Mouse (Mus musculus) neural tube, embryonic 15.5 days (tissue): ENCODE measurements around the gene Bhlhe40. TPM values are rescaled to one million over a fixed set of nuclear protein-coding genes. Genes with fewer than 3 reads are reported as not detected.

Experiments used
- ATAC-seq: fragments of 200-750 bp; cut with Nextera tagmentation; 2 replicates; pipeline ENCODE4 v1.8.0; 2017; ENCODE audit warnings: mild to moderate bottlenecking, moderate TSS enrichment, moderate library complexity; ENCODE audit not compliant: low FRiP score
- H3K27ac ChIP-seq: fragments of 300-500 bp; sonication (generic); replicated peaks from 2 replicates; pipeline ENCODE4 v1.5.1; 2015; ENCODE audit warnings: mild to moderate bottlenecking, inconsistent platforms
- H3K27me3 ChIP-seq: fragments of 300-500 bp; sonication (generic); replicated peaks from 2 replicates; pipeline ENCODE4 v1.6.1; 2015; ENCODE audit warnings: inconsistent platforms
- H3K36me3 ChIP-seq: fragments of 300-500 bp; sonication (generic); 2 replicates; pipeline ENCODE4 v1.6.1; 2015; ENCODE audit warnings: inconsistent platforms
- H3K4me1 ChIP-seq: fragments of 300-500 bp; sonication (generic); 2 replicates; pipeline ENCODE4 v1.6.1; 2015; ENCODE audit warnings: inconsistent platforms
- H3K4me2 ChIP-seq: fragments of 300-500 bp; sonication (generic); 2 replicates; pipeline ENCODE4 v1.6.1; 2015; ENCODE audit warnings: inconsistent platforms, mild to moderate bottlenecking, moderate library complexity
- H3K4me3 ChIP-seq: fragments of 300-500 bp; sonication (generic); replicated peaks from 2 replicates; pipeline ENCODE4 v1.5.1; 2015; ENCODE audit warnings: mild to moderate bottlenecking, inconsistent platforms
- H3K9ac ChIP-seq: fragments of 300-500 bp; sonication (generic); replicated peaks from 2 replicates; pipeline ENCODE4 v1.6.1; 2015; ENCODE audit warnings: mild to moderate bottlenecking, inconsistent platforms
- H3K9me3 ChIP-seq: fragments of 300-500 bp; sonication (generic); replicated peaks from 2 replicates; pipeline ENCODE4 v1.6.1; 2016; ENCODE audit warnings: inconsistent platforms
- WGBS: fragments of 180-500 bp; shearing (Covaris S2); methylation state at CpG from one replicate; pipeline ENCODE4 v1.1.7; 2015; ENCODE audit warnings: mixed read lengths; 5-methylcytosine and 5-hydroxymethylcytosine counted together
- polyA plus RNA-seq: library from polyadenylated mRNA; unstranded; fragments of >200 nt; fragmentation: Nextera tagmentation; extraction: Ambion mirVana; gene quantifications from 2 replicates; pipeline ENCODE4 v1.2.1, GENCODE M21; 2015

Bhlhe40 gene
- polyA plus RNA-seq, 1 experiment from 2014 or later: 5.3 TPM

DNA sequence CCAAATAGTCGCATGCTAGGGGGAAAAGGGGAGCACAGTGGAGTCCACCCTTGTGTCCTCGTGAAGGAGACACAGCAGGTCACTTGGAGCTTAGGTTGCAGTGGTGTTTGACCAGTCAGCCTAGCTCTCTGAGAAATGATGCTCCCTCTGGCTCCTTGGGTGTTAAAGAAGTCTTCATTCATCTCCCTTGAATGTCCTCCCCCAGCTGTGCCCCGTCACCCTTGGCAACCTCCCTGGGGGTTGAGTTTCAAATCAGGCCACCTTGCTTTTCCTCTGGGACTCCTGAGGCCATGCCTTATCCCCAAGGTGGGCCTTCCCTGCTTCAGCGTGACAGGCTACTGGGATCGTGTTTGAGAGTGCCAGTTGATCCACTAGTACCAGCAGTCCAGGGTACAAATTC lies 17.8 kb downstream of the Bhlhe40 start:
- Histone ChIP-seq H3K9ac (no peak overlapping the region), H3K27me3 (no peaks in the 10 kb centered on the region), H3K4me2 (no peak overlapping the region), H3K27ac (no peak overlapping the region), H3K36me3 (no peaks in the 10 kb centered on the region), H3K9me3 (no peaks in the 10 kb centered on the region), H3K4me3 (no peak overlapping the region), H3K4me1 (no peaks in the 10 kb centered on the region)
- no peak for ATAC-seq
- 81% methylated on average over 5 of the region's 5 CpGs for WGBS

DNA sequence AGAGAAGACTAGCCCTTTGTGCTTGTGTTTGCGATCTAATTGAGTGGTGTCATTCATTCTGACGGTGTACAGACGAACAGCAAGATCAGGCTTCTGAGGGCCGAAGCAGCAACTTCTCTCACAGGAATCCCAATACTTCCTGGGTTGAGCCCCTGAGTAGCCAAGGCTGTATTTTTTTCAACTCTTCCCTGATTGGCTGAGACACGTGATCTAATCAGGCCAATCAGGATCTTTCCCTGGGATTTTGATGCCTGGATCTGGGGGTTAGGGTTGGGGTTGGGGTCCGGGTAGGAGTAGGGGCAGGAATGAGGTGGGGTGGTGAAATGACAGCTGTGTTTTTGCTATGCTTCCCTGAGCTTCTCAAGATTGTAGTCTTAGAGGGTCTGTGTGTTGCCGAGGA lies 20.1 kb downstream of the Bhlhe40 start:
- Histone ChIP-seq H3K4me3 (no peak overlapping the region), H3K27me3 (no peaks in the 10 kb centered on the region), H3K4me2 (no peak overlapping the region), H3K4me1 (no peaks in the 10 kb centered on the region), H3K9me3 (no peaks in the 10 kb centered on the region), H3K9ac (no peak overlapping the region), H3K27ac (no peak overlapping the region), H3K36me3 (no peaks in the 10 kb centered on the region)
- 88% methylated on average over 7 of the region's 7 CpGs for WGBS
- ATAC-seq: no peak

DNA sequence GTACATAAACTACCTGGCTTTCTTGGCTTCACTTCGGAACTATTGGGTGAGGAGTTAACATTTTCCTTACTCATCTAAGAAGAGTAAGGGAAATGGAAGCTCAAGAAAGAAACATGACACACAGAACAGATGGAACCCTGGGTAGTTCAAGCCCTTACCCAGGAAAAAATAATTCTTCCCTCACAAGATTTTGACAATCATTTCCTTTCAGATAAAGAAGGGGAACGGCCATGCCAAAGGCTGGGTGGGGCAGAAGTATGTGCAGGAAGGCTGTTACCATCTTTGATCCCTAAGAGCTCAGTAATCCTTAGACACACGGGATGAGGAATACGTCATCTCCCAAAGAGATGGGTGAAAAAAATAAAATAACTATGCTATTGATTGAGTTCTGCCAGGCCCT lies 20.7 kb downstream of the Bhlhe40 start:
- Histone ChIP-seq H3K9ac (no peak overlapping the region), H3K4me3 (no peak overlapping the region), H3K4me1 (no peaks in the 10 kb centered on the region), H3K27me3 (no peaks in the 10 kb centered on the region), H3K9me3 (no peaks in the 10 kb centered on the region), H3K4me2 (no peak overlapping the region), H3K36me3 (no peaks in the 10 kb centered on the region), H3K27ac (no peak overlapping the region)
- ATAC-seq: no peak
- WGBS: 92% methylated on average over 4 of the region's 4 CpGs

DNA sequence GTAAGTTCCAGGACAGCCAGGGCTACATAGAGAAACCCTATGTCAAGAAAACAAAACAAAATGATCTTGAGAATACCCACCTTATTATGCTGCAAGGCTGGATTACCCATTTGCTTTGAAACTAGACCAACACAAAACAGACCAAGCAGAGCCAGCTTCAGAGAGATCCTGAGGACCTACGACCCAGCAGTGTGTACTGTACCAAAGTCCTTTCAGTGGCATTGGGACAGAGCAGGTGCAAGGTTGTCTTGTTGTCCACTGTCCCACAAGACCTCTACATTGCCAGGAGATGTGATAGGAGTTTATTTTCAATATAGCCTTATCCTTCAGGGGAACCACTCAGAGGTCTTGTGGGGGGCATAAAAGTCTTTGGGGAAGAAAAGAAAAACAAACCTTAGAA lies 22.7 kb downstream of the Bhlhe40 start:
- Histone ChIP-seq H3K36me3 (no peaks in the 10 kb centered on the region), H3K4me2 (no peak overlapping the region), H3K4me1 (no peaks in the 10 kb centered on the region), H3K27me3 (no peaks in the 10 kb centered on the region), H3K27ac (no peak overlapping the region), H3K9me3 (no peaks in the 10 kb centered on the region), H3K9ac (no peak overlapping the region), H3K4me3 (no peak overlapping the region)
- no peak for ATAC-seq
- WGBS: 97% methylated on average over 1 of the region's 1 CpGs

DNA sequence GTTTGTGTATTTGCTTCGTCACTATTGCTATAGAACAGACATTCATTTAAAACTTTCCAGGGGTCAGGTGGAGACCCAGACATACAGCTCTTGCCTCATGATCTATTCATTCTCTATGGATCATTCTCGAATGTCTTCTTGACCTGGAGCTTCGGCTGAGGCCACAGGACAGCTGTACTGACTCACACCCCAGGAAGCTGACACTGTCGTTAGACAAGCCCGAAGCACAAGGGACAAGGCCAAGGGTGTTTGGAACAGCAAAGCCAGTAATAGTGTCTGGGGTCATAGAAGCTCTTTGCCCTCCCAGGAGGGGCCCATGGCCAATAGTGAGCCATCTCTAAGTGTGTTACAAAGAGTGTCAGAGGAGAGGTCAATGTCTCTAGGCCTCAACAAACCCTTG lies 24.0 kb downstream of the Bhlhe40 start:
- ATAC-seq: no peak

DNA sequence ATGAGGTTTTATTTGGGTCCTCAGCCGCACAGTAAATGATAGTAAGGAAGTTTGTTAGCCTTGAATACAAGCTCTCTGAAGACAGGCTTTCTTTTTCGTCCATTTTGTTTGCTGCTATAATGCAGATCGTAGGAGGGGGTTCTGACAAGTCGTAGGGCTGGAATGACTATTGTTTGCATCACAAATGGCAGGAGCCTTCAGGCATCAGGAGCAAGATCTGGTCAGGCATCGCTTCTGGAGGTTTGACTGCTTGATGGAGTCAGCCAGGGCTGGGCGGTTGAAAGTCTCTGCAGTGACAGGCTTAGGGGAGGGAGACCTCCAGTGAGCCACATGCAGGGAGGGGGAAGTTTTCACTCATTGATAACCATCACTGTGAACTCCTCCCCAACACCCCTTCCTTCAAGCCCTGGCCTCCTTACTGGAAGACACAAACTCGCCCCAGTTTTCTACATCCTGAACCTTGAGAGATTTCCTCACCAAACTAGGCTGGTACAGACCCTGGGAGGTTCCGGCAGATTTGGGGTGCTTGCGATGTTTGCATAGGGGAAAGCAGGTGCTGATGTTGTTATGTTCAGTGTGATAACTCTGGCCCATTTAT lies 25.4 kb downstream of the Bhlhe40 start:
- H3K9me3 ChIP-seq: no peaks in the 10 kb centered on the region
- H3K27ac ChIP-seq: no peak overlapping the region
- no peak overlapping the region for H3K4me2 ChIP-seq
- no peak overlapping the region for H3K4me3 ChIP-seq
- no peaks in the 10 kb centered on the region for H3K27me3 ChIP-seq
- H3K36me3 ChIP-seq: no peaks in the 10 kb centered on the region
- no peak for ATAC-seq
- H3K9ac ChIP-seq: no peak overlapping the region
- WGBS: 60% methylated on average over 9 of the region's 9 CpGs
- H3K4me1 ChIP-seq: no peaks in the 10 kb centered on the region

More for the DNA sequence above, 24.0 kb downstream of the Bhlhe40 start:
- H3K27ac ChIP-seq: no peak overlapping the region
- 82% methylated on average over 5 of the region's 5 CpGs for WGBS
- no peak overlapping the region for H3K4me2 ChIP-seq
- H3K27me3 ChIP-seq: no peaks in the 10 kb centered on the region
- H3K9ac ChIP-seq: no peak overlapping the region
- no peaks in the 10 kb centered on the region for H3K9me3 ChIP-seq
- H3K36me3 ChIP-seq: no peaks in the 10 kb centered on the region
- H3K4me1 ChIP-seq: no peaks in the 10 kb centered on the region
- H3K4me3 ChIP-seq: no peak overlapping the region

DNA sequence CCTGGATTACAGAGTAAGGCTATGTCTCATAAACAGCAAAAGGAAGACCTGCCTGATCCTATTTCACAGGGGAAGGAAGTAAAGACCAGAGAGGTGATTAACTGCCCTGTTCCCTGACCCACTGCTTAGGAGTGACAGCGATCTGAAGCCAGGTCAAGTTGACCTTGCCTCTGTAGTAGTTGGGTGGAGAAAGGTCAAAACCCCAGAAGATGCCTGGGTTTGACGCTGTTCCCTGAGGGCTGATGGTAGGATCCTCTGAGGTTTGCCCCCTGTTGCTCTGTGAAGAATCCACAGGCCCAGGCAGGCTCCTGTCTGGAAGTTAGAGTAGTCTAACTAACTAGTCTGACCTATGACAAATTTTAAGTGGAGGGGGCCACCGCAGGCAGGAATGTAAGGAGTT lies 26.5 kb downstream of the Bhlhe40 start:
- no peak for ATAC-seq
- 87% methylated on average over 3 of the region's 3 CpGs for WGBS

DNA sequence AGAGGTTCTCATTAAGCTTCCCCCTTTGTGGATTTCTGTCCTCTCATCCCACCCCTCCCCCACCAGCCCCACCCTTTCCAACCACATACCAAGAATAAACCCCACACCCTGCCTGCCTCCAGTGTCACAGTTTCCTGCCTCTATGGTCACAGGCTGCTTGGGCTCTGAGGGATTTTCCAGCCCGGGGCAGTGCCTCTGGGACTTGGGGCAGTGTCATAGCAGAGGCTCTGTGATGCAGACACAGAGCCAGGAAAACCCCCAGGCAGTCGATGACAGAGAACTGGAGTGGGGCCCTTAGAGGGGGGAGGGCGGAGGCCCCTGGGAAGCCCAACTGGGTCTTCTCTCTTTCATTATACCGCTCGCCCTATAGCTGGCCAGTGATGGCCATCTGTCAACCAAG lies 27.9 kb downstream of the Bhlhe40 start:
- ATAC-seq: no peak; the same call in 1 of the 2 replicates

More for the DNA sequence above, 26.5 kb downstream of the Bhlhe40 start:
- Histone ChIP-seq H3K4me2 (no peak overlapping the region), H3K4me3 (no peak overlapping the region), H3K27ac (no peak overlapping the region), H3K4me1 (no peaks in the 10 kb centered on the region), H3K9ac (no peak overlapping the region), H3K9me3 (no peaks in the 10 kb centered on the region), H3K27me3 (no peaks in the 10 kb centered on the region), H3K36me3 (no peaks in the 10 kb centered on the region)

DNA sequence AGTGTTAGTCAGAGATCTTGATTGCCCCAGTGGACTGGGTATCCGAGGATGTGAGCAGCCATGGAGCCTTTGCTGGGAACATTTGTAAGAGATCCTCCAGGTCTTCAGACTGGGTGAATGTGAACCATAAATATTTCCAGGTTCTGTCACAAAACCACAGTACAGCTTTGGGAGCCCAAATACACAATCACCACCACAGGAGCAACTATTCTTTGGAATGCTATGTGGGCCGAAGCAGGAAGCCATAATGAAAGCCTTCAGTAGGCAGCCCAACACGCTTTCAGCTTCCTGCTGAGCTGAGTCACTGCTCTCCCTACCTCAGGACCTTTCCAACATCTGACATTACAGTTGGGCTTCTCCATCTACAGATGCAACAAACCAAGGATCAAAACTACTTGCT lies 32.6 kb downstream of the Bhlhe40 start:
- 82% methylated on average over 3 of the region's 3 CpGs for WGBS
- Histone ChIP-seq H3K4me1 (no peaks in the 10 kb centered on the region), H3K27me3 (no peaks in the 10 kb centered on the region), H3K4me3 (no peak overlapping the region), H3K36me3 (no peaks in the 10 kb centered on the region), H3K9me3 (no peaks in the 10 kb centered on the region), H3K4me2 (no peak overlapping the region), H3K9ac (no peak overlapping the region), H3K27ac (no peak overlapping the region)
- no peak for ATAC-seq

More for the DNA sequence above, 27.9 kb downstream of the Bhlhe40 start:
- no peak overlapping the region for H3K9ac ChIP-seq
- H3K4me2 ChIP-seq: no peak overlapping the region
- no peaks in the 10 kb centered on the region for H3K9me3 ChIP-seq
- no peak overlapping the region for H3K4me3 ChIP-seq
- no peak overlapping the region for H3K27ac ChIP-seq
- H3K4me1 ChIP-seq: no peaks in the 10 kb centered on the region
- H3K27me3 ChIP-seq: no peaks in the 10 kb centered on the region
- no peaks in the 10 kb centered on the region for H3K36me3 ChIP-seq
- 73% methylated on average over 5 of the region's 5 CpGs for WGBS

DNA sequence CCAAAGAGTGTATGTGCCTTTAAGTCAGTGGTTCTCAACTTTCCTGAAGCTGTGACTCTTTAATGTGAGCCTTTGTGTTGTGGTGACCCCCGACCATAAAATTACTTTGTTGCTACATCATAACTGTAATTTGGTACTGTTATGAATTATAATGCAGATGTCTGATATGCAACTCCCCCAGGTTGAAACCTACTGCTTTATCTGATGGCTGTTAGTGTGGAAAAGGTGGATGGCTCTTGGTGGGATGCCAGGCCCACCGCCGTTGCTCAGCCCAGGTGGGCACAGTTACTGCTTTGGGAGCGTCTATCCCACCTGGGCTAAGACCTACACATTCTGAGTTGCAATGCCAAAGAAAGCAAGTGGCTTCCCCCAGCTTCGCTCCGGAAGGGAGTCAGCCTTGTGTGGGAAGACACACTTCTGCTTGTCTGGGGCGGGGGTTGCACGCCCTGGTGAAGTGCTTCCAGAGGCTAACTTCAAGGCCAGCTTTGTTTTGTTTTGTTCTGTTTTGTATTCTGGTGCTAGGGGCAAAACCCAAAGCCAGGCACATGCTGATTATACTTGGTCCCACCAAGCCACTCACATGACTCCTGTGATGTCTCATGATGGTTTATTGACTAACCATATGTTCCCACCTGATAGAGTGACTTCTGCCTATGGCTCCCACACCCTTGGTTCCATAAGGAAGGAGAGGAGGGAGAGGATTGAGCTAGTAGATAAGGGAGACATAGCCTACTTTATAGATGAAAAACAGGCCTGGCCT lies 34.7 kb downstream of the Bhlhe40 start:
- no peak for ATAC-seq
- Histone ChIP-seq H3K9ac (no peak overlapping the region), H3K36me3 (no peaks in the 10 kb centered on the region), H3K9me3 (no peaks in the 10 kb centered on the region), H3K4me2 (no peak overlapping the region), H3K27ac (no peak overlapping the region), H3K4me1 (no peaks in the 10 kb centered on the region), H3K4me3 (no peak overlapping the region), H3K27me3 (0 out of 2 replicates have a peak, but pooled peaks cover 2% of the 10 kb centered on the region)
- WGBS: 90% methylated on average over 8 of the region's 8 CpGs

DNA sequence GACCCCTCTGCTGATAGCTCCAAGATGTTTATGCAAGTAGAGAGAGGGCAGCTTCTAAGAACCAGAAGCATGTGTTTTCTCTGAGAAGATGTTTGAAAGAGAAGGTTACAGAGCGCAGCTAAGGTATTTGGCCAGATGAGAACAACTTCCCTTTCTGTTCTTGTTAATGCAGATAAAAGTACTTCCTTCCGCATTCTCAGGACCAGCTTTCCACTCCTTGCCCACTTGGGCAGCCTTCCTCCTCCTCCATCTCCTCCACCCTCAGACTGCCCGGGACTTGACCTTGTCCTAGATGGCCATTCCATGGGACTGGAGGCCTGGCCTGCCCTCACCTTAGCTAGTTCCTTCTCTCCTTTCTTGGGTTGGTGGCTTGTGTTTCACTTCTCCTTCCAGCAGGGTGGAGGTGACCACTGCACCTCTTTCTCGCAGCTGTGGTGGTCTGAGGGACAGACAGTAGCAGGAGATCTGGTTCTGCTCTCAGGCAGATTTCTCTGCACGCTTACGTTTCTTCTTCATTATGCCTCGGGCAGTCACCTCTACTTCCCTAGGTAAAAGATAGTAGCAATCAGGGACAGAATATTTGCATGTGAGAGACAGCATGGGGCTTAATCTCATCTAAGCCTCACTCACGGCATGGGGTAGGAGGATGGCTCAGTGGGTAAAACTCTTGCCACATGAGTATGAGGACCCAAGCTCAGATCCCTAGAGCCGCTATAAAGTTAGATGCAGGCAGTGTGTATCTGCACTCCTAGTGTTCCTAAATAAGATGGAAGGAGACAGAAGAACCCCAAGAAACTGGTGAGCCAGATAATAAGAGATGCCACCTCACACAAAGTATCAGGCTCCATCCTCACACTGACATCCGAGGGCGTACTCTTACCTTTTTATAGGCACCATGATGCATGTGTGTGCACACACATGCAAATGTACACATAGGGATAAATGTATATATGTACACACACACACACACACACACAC lies 35.7 kb downstream of the Bhlhe40 start:
- H3K9me3 ChIP-seq: no peaks in the 10 kb centered on the region
- no peak overlapping the region for H3K27ac ChIP-seq
- no peaks in the 10 kb centered on the region for H3K36me3 ChIP-seq
- no peak overlapping the region for H3K4me2 ChIP-seq
- 89% methylated on average over 11 of the region's 11 CpGs for WGBS
- H3K9ac ChIP-seq: no peak overlapping the region
- H3K4me3 ChIP-seq: no peak overlapping the region
- H3K27me3 ChIP-seq: 0 out of 2 replicates have a peak, but pooled peaks cover 2% of the 10 kb centered on the region
- H3K4me1 ChIP-seq: peaks cover 6% of the 10 kb centered on the region; the same call in 1 of the 2 replicates
- no peak for ATAC-seq
